Mouse (Mus musculus) erythroid progenitor cell, adult 5-6 weeks (primary cell): ENCODE data around the gene R3hdm4. TPM values are rescaled to one million over a fixed set of nuclear protein-coding genes. Genes with fewer than 3 reads are reported as not detected.
A peak's percentile ranks its signal among the peaks of the same experiment; 100 is the strongest.

Source experiments
- ATAC-seq: replicated peaks from 2 replicates; pipeline ENCODE4 v1.8.0; 2016; ENCODE audit warnings: moderate number of reproducible peaks, mild to moderate bottlenecking, moderate TSS enrichment, inconsistent platforms; ENCODE audit not compliant: poor library complexity, low FRiP score, severe bottlenecking
- total RNA-seq, 2 experiments: library from RNA; stranded (forward) in 1 of 2; stranded (reverse) in 1 of 2; fragments of 150-400 nt in 1 of 2; fragments of 186-747, 209-891 nt in 1 of 2; gene quantifications; 2 replicates each; pipeline versions ENCODE4 v1.2.3 to v1.2.4; 2015 to 2017; ENCODE audit warnings: low replicate concordance in 2 of 2

The R3hdm4 gene
- total RNA-seq, 2 experiments from 2014 or later, result 37.4 to 65.4 TPM

GRCm38 (mm10) chr10:79945507-79946234 is 24.7 kb upstream of the R3hdm4 start:
- ATAC-seq, result no peak

GRCm38 (mm10) chr10:79943471-79943901 is 22.5 kb upstream of the R3hdm4 start:
- no peak for ATAC-seq

- ATAC-seq, result no peak
Measured at GRCm38 (mm10) chr10:79942988-79943387, 22.0 kb upstream of the R3hdm4 start.

- ATAC-seq, result no peak
Measured at GRCm38 (mm10) chr10:79940749-79941148, 19.7 kb upstream of the R3hdm4 start.

GRCm38 (mm10) chr10:79937775-79938526 is 16.9 kb upstream of the R3hdm4 start:
- 0 out of 2 replicates have a peak, but pooled peaks have one; percentile 22 for ATAC-seq

GRCm38 (mm10) chr10:79936911-79937441 is 16.0 kb upstream of the R3hdm4 start:
- ATAC-seq, result peak; percentile 86

GRCm38 (mm10) chr10:79936284-79936910 is 15.4 kb upstream of the R3hdm4 start:
- peak; percentile 20 for ATAC-seq

GRCm38 (mm10) chr10:79934794-79935569 is 14.0 kb upstream of the R3hdm4 start:
- no peak for ATAC-seq

- no peak for ATAC-seq
Measured at GRCm38 (mm10) chr10:79934272-79934721, 13.3 kb upstream of the R3hdm4 start.

GRCm38 (mm10) chr10:79933861-79934260 is 12.9 kb upstream of the R3hdm4 start:
- ATAC-seq, result no peak

- ATAC-seq, result no peak
Measured at GRCm38 (mm10) chr10:79933145-79933679, 12.2 kb upstream of the R3hdm4 start.

GRCm38 (mm10) chr10:79932736-79933135 is 11.7 kb upstream of the R3hdm4 start:
- ATAC-seq, result no peak

- no peak for ATAC-seq
Measured at GRCm38 (mm10) chr10:79931797-79932196, 10.8 kb upstream of the R3hdm4 start.

- no peak for ATAC-seq
Measured at GRCm38 (mm10) chr10:79930826-79931186, 9.8 kb upstream of the R3hdm4 start.

- ATAC-seq, result no peak
Measured at GRCm38 (mm10) chr10:79929967-79930825, 9.2 kb upstream of the R3hdm4 start.

GRCm38 (mm10) chr10:79928907-79929701 is 8.1 kb upstream of the R3hdm4 start:
- ATAC-seq, result no peak

- ATAC-seq, result no peak
Measured at GRCm38 (mm10) chr10:79928030-79928694, 7.2 kb upstream of the R3hdm4 start.
